Mouse (Mus musculus): ENCODE results near the gene Fam181a. TPM values are rescaled to one million over a fixed set of nuclear protein-coding genes. Genes with fewer than 3 reads are reported as not detected.
A peak's percentile ranks its signal among the peaks of the same experiment; 100 is the strongest.

Gene Fam181a
- total RNA-seq, 2 experiments from 2014 or later, result not detected

GRCm38 (mm10) chr12:103314640-103315361 is 4.0 kb downstream of the Fam181a start:
- DNase-seq (ENCODE audit: low spot score), result peak; percentile 29

- DNase-seq (ENCODE audit: low spot score), result peak; percentile 34
Measured at GRCm38 (mm10) chr12:103315831-103316545, 5.2 kb downstream of the Fam181a start.

- no peak for DNase-seq (ENCODE audit: low spot score)
Measured at GRCm38 (mm10) chr12:103322801-103323200, 12.0 kb downstream of the Fam181a start.

GRCm38 (mm10) chr12:103325156-103325857 is 14.5 kb downstream of the Fam181a start:
- DNase-seq (ENCODE audit: low spot score), result peak; percentile 84

- no peak for DNase-seq (ENCODE audit: low spot score)
Measured at GRCm38 (mm10) chr12:103326569-103326968, 15.8 kb downstream of the Fam181a start.

- DNase-seq (ENCODE audit: low spot score), result no peak
Measured at GRCm38 (mm10) chr12:103327107-103327506, 16.3 kb downstream of the Fam181a start.

GRCm38 (mm10) chr12:103328448-103329191 is 17.8 kb downstream of the Fam181a start:
- DNase-seq (ENCODE audit: low spot score), result no peak

GRCm38 (mm10) chr12:103331491-103331890 is 20.7 kb downstream of the Fam181a start:
- no peak for DNase-seq (ENCODE audit: low spot score)

GRCm38 (mm10) chr12:103332879-103333278 is 22.1 kb downstream of the Fam181a start:
- no peak for DNase-seq (ENCODE audit: low spot score)

- DNase-seq (ENCODE audit: low spot score), result no peak
Measured at GRCm38 (mm10) chr12:103333426-103333825, 22.7 kb downstream of the Fam181a start.

- no peak for DNase-seq (ENCODE audit: low spot score)
Measured at GRCm38 (mm10) chr12:103336766-103337165, 26.0 kb downstream of the Fam181a start.

GRCm38 (mm10) chr12:103338162-103338798 is 27.5 kb downstream of the Fam181a start:
- DNase-seq (ENCODE audit: low spot score), result no peak

GRCm38 (mm10) chr12:103341212-103341611 is 30.4 kb downstream of the Fam181a start:
- no peak for DNase-seq (ENCODE audit: low spot score)

GRCm38 (mm10) chr12:103343456-103343855 is 32.7 kb downstream of the Fam181a start:
- no peak for DNase-seq (ENCODE audit: low spot score)

- no peak for DNase-seq (ENCODE audit: low spot score)
Measured at GRCm38 (mm10) chr12:103344934-103345333, 34.2 kb downstream of the Fam181a start.

GRCm38 (mm10) chr12:103346945-103347344 is 36.2 kb downstream of the Fam181a start:
- DNase-seq (ENCODE audit: low spot score), result no peak

- no peak for DNase-seq (ENCODE audit: low spot score)
Measured at GRCm38 (mm10) chr12:103347406-103347805, 36.6 kb downstream of the Fam181a start.

- DNase-seq (ENCODE audit: low spot score), result peak; percentile 85
Measured at GRCm38 (mm10) chr12:103348506-103348905, 37.7 kb downstream of the Fam181a start.

- peak; percentile 72 for DNase-seq (ENCODE audit: low spot score)
Measured at GRCm38 (mm10) chr12:103352735-103353134, 42.0 kb downstream of the Fam181a start.

- DNase-seq (ENCODE audit: low spot score), result peak; percentile 88
Measured at GRCm38 (mm10) chr12:103353538-103353937, 42.8 kb downstream of the Fam181a start.

Data from gastrocnemius, adult 18-20 months (tissue).